Mouse (Mus musculus) hindbrain, embryonic 14.5 days (tissue): ENCODE measurements at regions not wholly inside any gene's neighbourhood (a gene's known extent, or its start where the extent isn't known, plus 50 kb on each side); places are given as distances from the start of the nearest gene placed in this dataset.

Experiments
- ATAC-seq: fragments of 200-750 bp; cut with Nextera tagmentation; 2 replicates; pipeline ENCODE4 v1.8.0; 2017; ENCODE audit warnings: moderate number of reproducible peaks, mild to moderate bottlenecking, moderate TSS enrichment, moderate library complexity; ENCODE audit not compliant: low FRiP score
- DNase-seq: peaks from one replicate; pipeline ENCODE4 v3.0.0-alpha.2; 2015; ENCODE audit warnings: low spot score
- H3K27ac ChIP-seq: fragments of 300-500 bp; sonication (generic); 2 replicates; pipeline ENCODE4 v1.5.1; 2014; ENCODE audit warnings: mild to moderate bottlenecking, moderate library complexity
- H3K27me3 ChIP-seq: fragments of 300-500 bp; sonication (generic); 2 replicates; pipeline ENCODE4 v1.6.1; 2014; ENCODE audit warnings: mild to moderate bottlenecking, low read length, mixed read lengths; ENCODE audit not compliant: control insufficient read depth, insufficient read depth
- H3K36me3 ChIP-seq: fragments of 300-500 bp; sonication (generic); replicated peaks from 2 replicates; pipeline ENCODE4 v1.6.1; 2014; ENCODE audit not compliant: control insufficient read depth, insufficient read depth
- H3K4me1 ChIP-seq: fragments of 300-500 bp; sonication (generic); replicated peaks from 2 replicates; pipeline ENCODE4 v1.6.1; 2014; ENCODE audit warnings: antibody characterized with exemption, low read length, mixed read lengths; ENCODE audit not compliant: control insufficient read depth, insufficient read depth
- H3K4me2 ChIP-seq: fragments of 300-500 bp; sonication (generic); replicated peaks from 2 replicates; pipeline ENCODE4 v1.6.1; 2014; ENCODE audit warnings: mild to moderate bottlenecking, moderate library complexity
- H3K4me3 ChIP-seq: fragments of 300-500 bp; sonication (generic); replicated peaks from 2 replicates; pipeline ENCODE4 v1.5.1; 2014; ENCODE audit warnings: mild to moderate bottlenecking, low read length
- H3K9ac ChIP-seq: fragments of 300-500 bp; sonication (generic); 2 replicates; pipeline ENCODE4 v1.6.1; 2014
- H3K9me3 ChIP-seq: fragments of 300-500 bp; sonication (generic); 2 replicates; pipeline ENCODE4 v1.6.1; 2016; ENCODE audit warnings: low read length; ENCODE audit not compliant: control insufficient read depth
- WGBS: fragments of 180-500 bp; shearing (Covaris S2); extraction: QIAGEN DNeasy Blood & Tissue Kit; methylation state at CpG from one replicate; pipeline ENCODE4 v1.1.7; 2014; 5-methylcytosine and 5-hydroxymethylcytosine counted together

GRCm38 (mm10) chr1:137831284-137831683, 344.2 kb downstream of the Ptprc start:
- ATAC-seq (no peak), DNase-seq (no peak)
- no peaks in the 10 kb centered on the region for H3K9me3 ChIP-seq
- no peaks in the 10 kb centered on the region for H3K4me1 ChIP-seq
- no peak overlapping the region for H3K27ac ChIP-seq
- no peaks in the 10 kb centered on the region for H3K27me3 ChIP-seq
- H3K9ac ChIP-seq = no peak overlapping the region
- no peak overlapping the region for H3K4me3 ChIP-seq
- no peak overlapping the region for H3K4me2 ChIP-seq
- H3K36me3 ChIP-seq = no peaks in the 10 kb centered on the region
- WGBS = 91% methylated on average over 4 of the region's 4 CpGs

GRCm38 (mm10) chr1:137827379-137827778, 348.1 kb downstream of the Ptprc start:
- no peak overlapping the region for H3K27ac ChIP-seq
- H3K4me2 ChIP-seq = no peak overlapping the region
- H3K36me3 ChIP-seq = no peaks in the 10 kb centered on the region
- 94% methylated on average over 4 of the region's 4 CpGs for WGBS
- no peaks in the 10 kb centered on the region for H3K27me3 ChIP-seq
- H3K9ac ChIP-seq = no peak overlapping the region
- H3K4me3 ChIP-seq = no peak overlapping the region
- ATAC-seq (no peak), DNase-seq (no peak)
- no peaks in the 10 kb centered on the region for H3K4me1 ChIP-seq
- H3K9me3 ChIP-seq = no peaks in the 10 kb centered on the region

GRCm38 (mm10) chr1:137815401-137815888, 360.1 kb downstream of the Ptprc start:
- no peak overlapping the region for H3K9ac ChIP-seq
- no peaks in the 10 kb centered on the region for H3K36me3 ChIP-seq
- no peaks in the 10 kb centered on the region for H3K4me1 ChIP-seq
- no peak overlapping the region for H3K4me2 ChIP-seq
- DNase-seq (no peak), ATAC-seq (no peak)
- no peak overlapping the region for H3K27ac ChIP-seq
- no peak overlapping the region for H3K4me3 ChIP-seq
- no peaks in the 10 kb centered on the region for H3K27me3 ChIP-seq
- H3K9me3 ChIP-seq = no peaks in the 10 kb centered on the region
- WGBS = 87% methylated on average over 4 of the region's 4 CpGs

- 81% methylated on average over 2 of the region's 2 CpGs for WGBS
- Histone ChIP-seq H3K27ac (no peak overlapping the region), H3K27me3 (no peaks in the 10 kb centered on the region), H3K4me3 (no peak overlapping the region), H3K36me3 (no peaks in the 10 kb centered on the region), H3K4me2 (no peak overlapping the region), H3K9me3 (no peaks in the 10 kb centered on the region), H3K9ac (no peak overlapping the region), H3K4me1 (no peaks in the 10 kb centered on the region)
- no peak for DNase-seq
- ATAC-seq = no peak
Measured at GRCm38 (mm10) chr1:137814556-137814955, 361.0 kb downstream of the Ptprc start.

GRCm38 (mm10) chr1:137813716-137814115, 361.8 kb downstream of the Ptprc start:
- Histone ChIP-seq H3K27ac (no peak overlapping the region), H3K4me2 (no peak overlapping the region), H3K9me3 (no peaks in the 10 kb centered on the region), H3K9ac (no peak overlapping the region), H3K36me3 (no peaks in the 10 kb centered on the region), H3K4me1 (no peaks in the 10 kb centered on the region), H3K4me3 (no peak overlapping the region), H3K27me3 (no peaks in the 10 kb centered on the region)
- 52% methylated on average over 1 of the region's 1 CpGs for WGBS
- DNase-seq = no peak
- no peak for ATAC-seq

- ATAC-seq (no peak), DNase-seq (no peak)
- no peaks in the 10 kb centered on the region for H3K36me3 ChIP-seq
- no peak overlapping the region for H3K9ac ChIP-seq
- no peak overlapping the region for H3K4me3 ChIP-seq
- 93% methylated on average over 4 of the region's 4 CpGs for WGBS
- no peak overlapping the region for H3K4me2 ChIP-seq
- no peak overlapping the region for H3K27ac ChIP-seq
- no peaks in the 10 kb centered on the region for H3K27me3 ChIP-seq
- no peaks in the 10 kb centered on the region for H3K9me3 ChIP-seq
- H3K4me1 ChIP-seq = no peaks in the 10 kb centered on the region
Measured at GRCm38 (mm10) chr1:137811981-137812380, 363.5 kb downstream of the Ptprc start.

- Histone ChIP-seq H3K9me3 (no peaks in the 10 kb centered on the region), H3K4me1 (no peaks in the 10 kb centered on the region), H3K36me3 (no peaks in the 10 kb centered on the region), H3K9ac (no peak overlapping the region), H3K27ac (no peak overlapping the region), H3K4me3 (no peak overlapping the region), H3K4me2 (no peak overlapping the region), H3K27me3 (no peaks in the 10 kb centered on the region)
- 79% methylated on average over 8 of the region's 8 CpGs for WGBS
- ATAC-seq = no peak
- DNase-seq = no peak
Measured at GRCm38 (mm10) chr1:137806742-137807141, 368.8 kb downstream of the Ptprc start.

GRCm38 (mm10) chr1:137806252-137806651, 369.3 kb downstream of the Ptprc start:
- H3K9ac ChIP-seq = no peak overlapping the region
- no peaks in the 10 kb centered on the region for H3K9me3 ChIP-seq
- DNase-seq = no peak
- no peak overlapping the region for H3K27ac ChIP-seq
- H3K4me2 ChIP-seq = no peak overlapping the region
- no peak for ATAC-seq
- H3K4me1 ChIP-seq = no peaks in the 10 kb centered on the region
- H3K36me3 ChIP-seq = no peaks in the 10 kb centered on the region
- WGBS = 90% methylated on average over 8 of the region's 8 CpGs
- H3K4me3 ChIP-seq = no peak overlapping the region
- H3K27me3 ChIP-seq = no peaks in the 10 kb centered on the region

- DNase-seq = no peak
- no peak overlapping the region for H3K9ac ChIP-seq
- 89% methylated on average over 4 of the region's 4 CpGs for WGBS
- no peaks in the 10 kb centered on the region for H3K9me3 ChIP-seq
- no peak for ATAC-seq
- H3K4me1 ChIP-seq = no peaks in the 10 kb centered on the region
- H3K36me3 ChIP-seq = no peaks in the 10 kb centered on the region
- H3K27ac ChIP-seq = no peak overlapping the region
- no peak overlapping the region for H3K4me2 ChIP-seq
- H3K27me3 ChIP-seq = no peaks in the 10 kb centered on the region
- H3K4me3 ChIP-seq = no peak overlapping the region
Measured at GRCm38 (mm10) chr1:137802119-137802518, 373.4 kb downstream of the Ptprc start.

GRCm38 (mm10) chr1:137800752-137801151, 374.8 kb downstream of the Ptprc start:
- Histone ChIP-seq H3K9me3 (no peaks in the 10 kb centered on the region), H3K27ac (no peak overlapping the region), H3K27me3 (no peaks in the 10 kb centered on the region), H3K4me2 (no peak overlapping the region), H3K9ac (no peak overlapping the region), H3K4me3 (no peak overlapping the region), H3K4me1 (no peaks in the 10 kb centered on the region), H3K36me3 (no peaks in the 10 kb centered on the region)
- DNase-seq (no peak), ATAC-seq (no peak)
- 78% methylated on average over 2 of the region's 2 CpGs for WGBS
